Mouse (Mus musculus): ENCODE results near the gene Nlgn2.

The Nlgn2 gene

DNA sequence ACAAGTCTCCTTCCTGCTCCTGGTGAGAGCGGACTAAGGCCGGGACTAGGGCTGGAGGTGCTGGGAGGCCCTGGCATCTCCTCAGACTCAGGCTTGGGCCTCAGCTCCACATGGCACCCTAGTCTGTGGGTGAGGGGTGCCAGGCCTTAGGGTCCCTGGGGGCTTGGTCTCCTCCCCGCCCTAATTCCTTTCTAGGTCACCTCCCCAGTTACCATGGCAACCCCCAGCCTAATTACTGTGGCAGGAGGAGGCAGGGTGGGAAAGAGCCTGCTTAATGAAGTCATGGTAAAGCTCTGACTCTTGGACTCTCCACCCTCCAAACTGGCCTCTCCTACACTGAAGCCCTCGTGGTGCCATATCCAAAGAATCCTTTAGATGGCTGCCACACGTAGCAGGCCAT, 8.8 kb downstream of the Nlgn2 start:
- no peak for DNase-seq (ENCODE audit: low read depth, low spot score)

GRCm38 (mm10) chr11:69823456-69823855, 14.1 kb downstream of the Nlgn2 start:
- DNase-seq (ENCODE audit: low read depth, low spot score), result no peak

DNA sequence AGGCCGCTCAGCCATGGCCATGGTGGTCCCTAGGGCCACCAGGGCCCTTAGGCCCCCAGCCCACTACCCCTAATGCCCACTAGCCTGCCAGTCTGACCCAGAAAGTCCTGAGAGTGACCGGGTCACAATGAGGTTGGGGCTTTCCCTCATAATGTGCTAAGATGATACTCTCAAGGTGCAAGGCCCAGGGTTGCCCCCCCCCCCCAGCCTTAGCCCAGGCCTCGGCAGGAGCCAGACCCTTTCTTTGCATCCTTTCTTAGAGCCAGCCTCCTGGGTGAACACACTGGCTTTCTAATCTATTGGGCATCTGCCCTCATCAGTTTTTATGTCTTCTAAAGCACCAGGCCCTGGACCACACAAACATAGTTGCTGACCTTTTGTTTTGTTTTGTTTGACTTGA, 15.5 kb downstream of the Nlgn2 start, which contains the start of gene Spem1:
Gene Spem1, minus strand, starts transcription at position 101 of the 400 bp plus-strand sequence.
- DNase-seq (ENCODE audit: low read depth, low spot score), result no peak

DNA sequence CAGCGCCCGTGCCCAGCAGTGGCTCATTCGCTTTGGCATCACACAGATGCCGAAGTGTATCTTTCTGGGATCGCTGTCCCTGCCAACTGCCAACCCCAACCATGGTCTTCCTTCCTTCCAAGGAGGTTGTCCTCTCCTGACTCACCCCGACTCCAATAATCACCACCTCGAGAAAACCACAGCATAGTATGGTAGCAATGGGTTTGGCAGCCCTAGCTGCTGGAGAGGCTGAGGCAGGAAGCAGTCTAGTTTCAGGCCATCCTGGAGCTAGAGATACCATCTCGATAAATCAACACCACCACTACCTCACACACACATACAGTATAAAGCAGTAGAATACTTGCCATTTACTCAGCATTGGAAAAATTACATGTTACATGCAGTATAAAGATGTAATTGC, 18.7 kb downstream of the Nlgn2 start:
- DNase-seq (ENCODE audit: low read depth, low spot score), result no peak

DNA sequence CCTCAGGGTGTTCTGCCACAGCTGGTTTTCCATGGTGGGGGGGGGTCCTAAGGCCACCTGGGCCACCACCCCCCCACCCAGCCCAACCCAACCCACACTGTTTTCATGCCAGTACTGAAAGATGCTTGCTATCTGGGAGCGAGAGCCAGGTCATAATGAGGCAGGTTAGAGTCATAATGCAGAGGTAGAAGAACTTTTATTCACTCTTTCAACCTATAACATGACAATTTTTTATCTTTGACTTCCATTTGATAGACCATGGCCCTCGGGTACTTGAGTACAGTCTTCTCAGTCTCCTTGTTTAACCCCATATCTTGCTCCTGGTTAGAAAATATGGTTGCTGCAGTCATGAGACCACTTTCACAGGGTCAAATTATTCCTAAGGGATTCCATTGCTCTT, 19.2 kb downstream of the Nlgn2 start, which contains the start of gene Spem2:
Gene Spem2, minus strand, starts transcription at position 101 of the 400 bp plus-strand sequence.
- no peak for DNase-seq (ENCODE audit: low read depth, low spot score)

DNA sequence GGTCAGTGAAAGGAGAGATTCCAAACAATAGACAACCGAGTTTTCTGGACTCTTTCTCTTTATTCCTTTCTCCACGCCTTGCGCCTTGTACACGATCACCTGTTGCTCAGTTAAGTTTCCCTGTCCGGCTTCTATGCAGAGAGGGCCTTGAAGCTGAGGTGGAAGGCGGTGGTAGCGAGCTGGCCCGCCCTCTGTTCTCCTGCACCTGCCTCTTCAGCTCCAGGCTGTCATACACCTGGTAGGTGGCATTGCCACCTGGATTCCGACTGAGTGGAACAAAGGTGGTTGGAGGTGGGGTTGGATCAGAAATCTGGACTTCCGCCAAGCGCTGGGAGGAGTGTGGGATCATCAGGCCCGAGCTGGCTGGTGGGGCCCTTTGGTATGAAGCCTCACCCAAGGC, 21.1 kb downstream of the Nlgn2 start:
- DNase-seq (ENCODE audit: low read depth, low spot score), result no peak

- no peak for DNase-seq (ENCODE audit: low read depth, low spot score)
Observed at GRCm38 (mm10) chr11:69815155-69815554, 22.4 kb downstream of the Nlgn2 start, which contains the start of gene Gm39566. Gene Gm39566, minus strand, starts transcription at chr11:69815298.

- DNase-seq (ENCODE audit: low read depth, low spot score), result no peak
Observed at GRCm38 (mm10) chr11:69810280-69810679, 27.3 kb downstream of the Nlgn2 start.

- no peak for DNase-seq (ENCODE audit: low read depth, low spot score)
Observed at GRCm38 (mm10) chr11:69807641-69808040, 29.9 kb downstream of the Nlgn2 start.

DNA sequence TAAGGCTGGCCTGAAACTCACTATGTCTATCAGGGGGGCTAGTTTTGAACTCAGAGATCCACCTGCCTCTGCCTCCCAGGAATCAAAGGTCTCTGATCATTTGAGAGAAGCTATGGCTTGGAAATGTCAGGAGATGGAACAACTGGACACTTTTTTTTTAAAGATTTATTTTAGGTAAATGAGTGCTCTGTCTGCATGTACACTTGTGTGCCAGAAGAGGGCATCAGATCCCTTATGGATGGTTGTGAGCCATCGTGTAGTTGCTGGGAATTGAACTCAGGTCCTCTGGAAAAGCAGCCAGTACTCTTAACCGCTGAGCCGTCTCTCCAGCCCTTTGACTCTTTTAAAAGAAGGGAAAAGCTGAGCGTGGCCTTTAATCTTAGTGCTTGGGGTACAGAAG, 31.2 kb downstream of the Nlgn2 start:
- DNase-seq (ENCODE audit: low read depth, low spot score), result no peak

- no peak for DNase-seq (ENCODE audit: low read depth, low spot score)
Observed at GRCm38 (mm10) chr11:69804972-69805909, 32.3 kb downstream of the Nlgn2 start, which contains the start of gene Tmem102. Gene Tmem102, minus strand, starts transcription at chr11:69805624.

DNA sequence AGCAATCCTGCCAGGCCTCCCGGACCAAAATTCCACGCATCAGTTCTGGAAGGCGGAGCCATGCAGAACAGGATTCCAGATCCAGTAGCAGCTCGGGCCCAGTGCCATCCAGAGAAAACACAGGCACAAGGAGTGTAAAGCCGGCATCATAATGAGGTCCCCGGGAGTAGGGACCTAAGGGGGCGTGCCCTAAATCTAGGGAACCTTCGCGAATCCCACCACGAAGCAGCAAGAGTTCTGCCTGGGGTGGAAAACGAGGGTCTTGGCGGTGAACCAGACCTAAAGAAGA, 33.0 kb downstream of the Nlgn2 start:
- no peak for DNase-seq (ENCODE audit: low read depth, low spot score)

- no peak for DNase-seq (ENCODE audit: low read depth, low spot score)
Observed at GRCm38 (mm10) chr11:69803786-69804651, 33.6 kb downstream of the Nlgn2 start.

- DNase-seq (ENCODE audit: low read depth, low spot score), result no peak
Observed at GRCm38 (mm10) chr11:69803328-69803727, 34.3 kb downstream of the Nlgn2 start.

- DNase-seq (ENCODE audit: low read depth, low spot score), result no peak
Observed at GRCm38 (mm10) chr11:69802648-69803105, 34.9 kb downstream of the Nlgn2 start.

- no peak for DNase-seq (ENCODE audit: low read depth, low spot score)
Observed at GRCm38 (mm10) chr11:69801379-69801977, 36.1 kb downstream of the Nlgn2 start, which contains the start of gene Fgf11. Gene Fgf11, minus strand, starts transcription at chr11:69801857.

- DNase-seq (ENCODE audit: low read depth, low spot score), result no peak
Observed at GRCm38 (mm10) chr11:69800392-69801197, 37.0 kb downstream of the Nlgn2 start.

DNA sequence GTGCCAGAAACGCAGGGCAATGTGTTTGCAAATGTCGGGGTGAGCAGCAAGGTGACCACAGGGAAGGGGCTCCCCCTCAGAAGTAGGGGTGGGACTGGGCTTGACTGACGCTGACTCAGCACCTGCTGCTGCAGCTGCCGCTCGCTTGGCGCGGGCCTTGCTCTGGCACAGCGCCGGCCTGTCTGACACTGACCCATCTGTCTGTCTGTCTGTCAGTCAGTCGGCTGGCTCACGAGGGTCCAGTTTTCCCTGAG, 37.5 kb downstream of the Nlgn2 start:
- DNase-seq (ENCODE audit: low read depth, low spot score), result no peak

DNA sequence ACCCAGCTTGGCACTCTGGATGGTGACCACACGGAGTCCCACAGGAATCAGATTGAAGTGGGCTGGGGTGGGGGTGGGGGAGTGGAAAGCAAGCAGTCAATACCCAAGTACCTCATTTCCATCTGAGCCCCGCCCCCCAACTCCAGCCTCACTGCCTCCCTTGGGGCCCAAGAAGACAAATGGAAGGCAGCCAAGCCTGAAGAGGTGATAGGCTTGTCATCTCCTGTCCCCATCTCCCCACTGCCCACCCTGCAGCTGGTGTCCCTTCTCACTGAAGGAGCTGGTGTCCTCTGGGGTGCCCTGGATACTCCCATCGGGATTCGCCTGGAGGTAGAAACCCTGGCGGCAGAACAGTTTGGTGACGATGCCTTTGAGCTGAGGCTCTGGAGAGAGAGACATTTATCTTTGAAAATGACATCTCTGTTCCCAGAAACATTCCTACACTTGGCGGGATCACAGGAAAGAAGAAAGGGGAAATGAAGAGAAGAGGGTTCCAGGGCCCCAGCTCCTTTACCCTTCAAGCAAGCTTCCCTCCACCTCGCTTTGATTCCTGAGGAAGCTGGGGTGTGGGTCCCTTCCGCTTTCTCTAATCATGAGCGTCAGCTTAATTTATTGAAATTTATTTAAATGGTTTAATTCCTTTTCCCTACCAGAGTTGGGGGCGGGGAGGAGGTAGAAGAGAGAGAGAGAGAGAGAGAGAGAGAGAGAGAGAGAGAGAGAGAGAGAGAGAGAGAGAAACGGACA, 38.0 kb downstream of the Nlgn2 start:
- DNase-seq (ENCODE audit: low read depth, low spot score), result no peak

DNA sequence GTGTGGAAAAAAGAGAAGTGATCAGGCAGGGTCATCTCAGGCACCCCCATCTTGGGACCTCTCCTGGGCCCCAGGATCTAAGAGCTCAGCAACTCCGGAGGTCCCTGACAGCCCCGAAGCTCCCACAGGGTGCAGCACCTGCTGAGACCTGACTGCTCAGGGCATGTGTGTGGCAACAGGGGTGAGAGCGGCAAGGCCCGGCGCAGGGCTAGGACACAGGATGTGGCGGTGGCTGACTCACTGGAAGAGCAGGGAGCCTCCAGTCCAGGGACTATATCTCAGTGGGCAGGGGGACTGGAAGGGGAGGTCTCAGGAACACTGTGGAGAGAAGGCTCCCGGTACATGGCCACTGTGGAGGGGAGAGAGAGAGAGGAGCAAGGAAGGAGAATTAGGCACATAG, 39.7 kb downstream of the Nlgn2 start:
- DNase-seq (ENCODE audit: low read depth, low spot score), result no peak
